Mouse (Mus musculus) gastrocnemius, postnatal 36 days (tissue): ENCODE results near the gene Hist1h2ai. TPM values are rescaled to one million over a fixed set of nuclear protein-coding genes. Genes with fewer than 3 reads are reported as not detected.

ENCODE experiments used
- DNase-seq, 2 experiments: peaks; one replicate each; pipeline ENCODE4 v3.0.0; 2022
- intact Hi-C: fragments of 180-260 bp; cut with DNase I; formaldehyde crosslinking; loops from one replicate; pipeline ENCODE4 v1.15.1; 2025
- microRNA-seq, 2 experiments: library from miRNA; unstranded; fragments of <30 nt; microRNA quantifications; one replicate each; pipeline ENCODE4 v1.2.0; 2021
- total RNA-seq, 2 experiments: library from RNA; stranded (reverse); gene quantifications; 2 replicates each; pipeline ENCODE4 v1.2.3; 2021

Gene Hist1h2ai
- total RNA-seq, 2 experiments from 2014 or later = 3.3 to 8.8 TPM

DNA sequence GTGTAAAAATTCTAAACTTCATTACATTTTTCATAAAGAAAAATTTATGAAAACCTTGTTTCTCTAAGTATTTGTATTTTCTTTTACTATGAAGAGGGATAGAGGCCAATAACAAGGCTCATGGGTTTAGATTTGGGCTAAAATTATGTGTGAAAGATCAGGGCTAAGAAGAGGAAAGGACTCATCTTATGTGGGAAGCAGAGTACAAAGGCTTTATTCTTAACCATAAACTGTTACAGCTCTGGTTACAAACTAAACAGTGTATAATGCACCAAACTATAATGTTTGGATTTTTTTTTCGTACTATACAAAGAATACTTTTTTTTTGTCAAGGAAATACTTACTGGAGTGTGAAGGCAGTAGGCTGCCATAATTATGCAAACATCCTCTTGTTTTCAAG lies 39.5 kb downstream of the Hist1h2ai start:
- intact Hi-C loops = no loop called here
- no peak for DNase-seq

Small RNA genes within 50 kb of the gene (microRNA-seq; reads per million reads assigned to microRNA genes)
- gene Gm44357 = 0 reads per million in 2 experiments
- 0 reads per million in 2 experiments for gene Gm44367
- 0 reads per million in 2 experiments for gene Gm44454

Other genes starting within 250 kb of the Hist1h2ai start
- under 1 TPM in 1 of 2 experiments, not detected in 1; 0.17 TPM for gene Nkapl, start 247.9 kb upstream of the Hist1h2ai start, total RNA-seq
- under 1 TPM; 0.25 to 0.43 TPM for gene Zkscan4, start 237.5 kb upstream of the Hist1h2ai start, total RNA-seq
- gene Gm10065, start 237.0 kb upstream of the Hist1h2ai start, total RNA-seq = not detected
- 10 to 100 TPM; 21.6 to 22.8 TPM for gene AK157302, start 221.2 kb upstream of the Hist1h2ai start, total RNA-seq
- 100 to 1,000 TPM; 119 to 122 TPM for gene Gm11273, start 215.0 kb upstream of the Hist1h2ai start, total RNA-seq
- 1 to 10 TPM; 4.0 to 6.2 TPM for gene Zkscan8, start 185.3 kb upstream of the Hist1h2ai start, total RNA-seq
- not detected for gene Olfr1366, start 173.6 kb upstream of the Hist1h2ai start, total RNA-seq
- gene Olfr1535, start 156.5 kb upstream of the Hist1h2ai start, total RNA-seq = not detected
- not detected for gene Olfr1364, start 134.7 kb upstream of the Hist1h2ai start, total RNA-seq
- gene Olfr1362, start 102.4 kb upstream of the Hist1h2ai start, total RNA-seq = not detected
- gene Olfr11, start 73.9 kb upstream of the Hist1h2ai start, total RNA-seq = not detected
- gene Olfr1361, start 53.0 kb upstream of the Hist1h2ai start, total RNA-seq = not detected
- not detected for gene Olfr1360, start 39.0 kb upstream of the Hist1h2ai start, total RNA-seq
- not detected for gene Olfr1359, start 18.3 kb upstream of the Hist1h2ai start, total RNA-seq
- gene Hist1h2bl, start 279 bp upstream of the Hist1h2ai start, total RNA-seq = 10 to 100 TPM; 10.7 to 18.2 TPM
- 10 to 100 TPM; 12.6 to 15.0 TPM for gene Hist1h3h, start 1.2 kb downstream of the Hist1h2ai start, total RNA-seq
- gene Hist1h2bm, start 5.6 kb downstream of the Hist1h2ai start, total RNA-seq = 1 to 10 TPM; 2.0 to 3.5 TPM
- gene Hist1h4j, start 18.6 kb downstream of the Hist1h2ai start, total RNA-seq = 1 to 10 TPM; 2.0 to 3.2 TPM
- gene Hist1h4k, start 34.1 kb downstream of the Hist1h2ai start, total RNA-seq = 10 to 100 TPM; 27.0 to 38.7 TPM
- 1 to 10 TPM; 2.1 to 4.8 TPM for gene Hist1h2ak, start 37.4 kb downstream of the Hist1h2ai start, total RNA-seq
- 1 to 10 TPM; 6.9 to 9.3 TPM for gene Hist1h2bn, start 37.7 kb downstream of the Hist1h2ai start, total RNA-seq
- 1 to 10 TPM; 4.7 to 6.6 TPM for gene Hist1h1b, start 64.2 kb downstream of the Hist1h2ai start, total RNA-seq
- gene Hist1h3i, start 66.9 kb downstream of the Hist1h2ai start, total RNA-seq = 10 to 100 TPM; 11.9 to 24.7 TPM
- 1 to 10 TPM; 1.0 to 2.0 TPM for gene Hist1h2an, start 70.8 kb downstream of the Hist1h2ai start, total RNA-seq
- 1 to 10 TPM; 3.8 to 6.5 TPM for gene Hist1h2bp, start 71.0 kb downstream of the Hist1h2ai start, total RNA-seq
- 10 to 100 TPM; 18.8 to 22.7 TPM for gene Hist1h2bq, start 93.8 kb downstream of the Hist1h2ai start, total RNA-seq
- gene Hist1h2ao, start 94.0 kb downstream of the Hist1h2ai start, total RNA-seq = 1 to 10 TPM in 1 of 2 experiments, under 1 TPM in 1; 0.81 to 6.5 TPM
- 10 to 100 TPM; 61.4 to 75.8 TPM for gene Hist1h4m, start 95.3 kb downstream of the Hist1h2ai start, total RNA-seq
- gene Hist1h4n, start 115.8 kb downstream of the Hist1h2ai start, total RNA-seq = not detected
- gene Hist1h2ap, start 117.1 kb downstream of the Hist1h2ai start, total RNA-seq = 10 to 100 TPM; 11.5 to 14.3 TPM
- 10 to 100 TPM; 19.2 to 22.2 TPM for gene Hist1h2br, start 117.3 kb downstream of the Hist1h2ai start, total RNA-seq
- under 1 TPM; 0.26 to 0.30 TPM for gene Zfp184, start 228.7 kb downstream of the Hist1h2ai start, total RNA-seq